Mouse (Mus musculus): ENCODE data around the gene Tubal3. TPM values are rescaled to one million over a fixed set of nuclear protein-coding genes. Genes with fewer than 3 reads are reported as not detected.
"Not testable (repeated sequence)": the region's sequence is repeated elsewhere in the genome, so short reads cannot be mapped to it uniquely, and the experiment has no call there.

Gene Tubal3
- polyA plus RNA-seq, 1 experiment from 2014 or later = not detected

GRCm38 (mm10) chr13:3898202-3898601, 19.9 kb upstream of the Tubal3 start:
- not testable (repeated sequence) for H3K9me3 ChIP-seq (replicated peaks; ENCODE audit: control insufficient read depth, low read length); H3K36me3 ChIP-seq (ENCODE audit: control insufficient read depth, insufficient read depth, low read length); H3K27me3 ChIP-seq (ENCODE audit: control insufficient read depth, insufficient read depth, low read length); H3K4me2 ChIP-seq; H3K4me1 ChIP-seq (ENCODE audit: control insufficient read depth, insufficient read depth, low read length); ATAC-seq (replicated peaks; ENCODE audit: insufficient number of reproducible peaks, low FRiP score, low TSS enrichment); H3K9ac ChIP-seq (ENCODE audit: low read depth, low read length); H3K27ac ChIP-seq (ENCODE audit: low read depth, low read length); H3K4me3 ChIP-seq (ENCODE audit: low read depth, low read length)
- WGBS (ENCODE audit: insufficient replicate concordance) = 90% methylated on average over 5 of the region's 5 CpGs

- no peak overlapping the region for H3K4me2 ChIP-seq
- no peaks in the 10 kb centered on the region for H3K9me3 ChIP-seq (replicated peaks; ENCODE audit: control insufficient read depth, low read length)
- H3K27me3 ChIP-seq (ENCODE audit: control insufficient read depth, insufficient read depth, low read length) = no peaks in the 10 kb centered on the region
- 88% methylated on average over 9 of the region's 9 CpGs for WGBS (ENCODE audit: insufficient replicate concordance)
- H3K9ac ChIP-seq (ENCODE audit: low read depth, low read length) = no peak overlapping the region
- ATAC-seq (replicated peaks; ENCODE audit: insufficient number of reproducible peaks, low FRiP score, low TSS enrichment) = no peak
- H3K4me3 ChIP-seq (ENCODE audit: low read depth, low read length) = no peak overlapping the region
- H3K27ac ChIP-seq (ENCODE audit: low read depth, low read length) = no peak overlapping the region
- no peaks in the 10 kb centered on the region for H3K4me1 ChIP-seq (ENCODE audit: control insufficient read depth, insufficient read depth, low read length)
- H3K36me3 ChIP-seq (ENCODE audit: control insufficient read depth, insufficient read depth, low read length) = 0 out of 2 replicates have a peak, but pooled peaks cover 3% of the 10 kb centered on the region
Observed at GRCm38 (mm10) chr13:3899301-3899700, 18.8 kb upstream of the Tubal3 start.

DNA sequence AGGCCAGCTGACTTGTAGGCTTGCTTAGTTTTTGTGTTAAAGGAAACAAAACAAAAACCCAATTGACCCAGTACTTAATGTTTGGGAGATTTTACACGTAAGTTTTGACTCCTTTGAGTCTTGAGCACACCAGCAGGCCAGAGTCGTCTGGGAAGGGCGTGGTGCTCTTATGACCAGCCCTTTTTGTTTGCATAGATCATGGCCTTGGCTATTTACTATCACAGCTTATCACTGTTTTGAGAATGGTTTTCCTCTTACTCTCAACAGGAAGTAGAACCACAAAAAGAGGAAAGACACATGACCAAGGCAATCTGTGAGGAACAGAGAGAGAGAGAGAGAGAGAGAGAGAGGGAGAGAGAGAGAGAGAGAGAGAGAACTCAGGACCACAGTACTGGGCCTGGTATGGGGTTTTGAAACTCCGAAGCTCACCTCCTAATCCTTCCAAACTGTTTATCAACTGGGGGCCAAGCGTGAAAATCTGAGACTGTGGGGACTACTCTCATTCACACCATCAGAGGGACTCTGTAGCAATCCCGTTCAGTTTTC, 10.8 kb upstream of the Tubal3 start:
- Histone ChIP-seq H3K4me2 (no peak overlapping the region), H3K27ac (ENCODE audit: low read depth, low read length) (no peak overlapping the region), H3K9me3 (replicated peaks; ENCODE audit: control insufficient read depth, low read length) (no peaks in the 10 kb centered on the region), H3K4me1 (ENCODE audit: control insufficient read depth, insufficient read depth, low read length) (no peaks in the 10 kb centered on the region; the same call in 1 of the 2 replicates), H3K27me3 (ENCODE audit: control insufficient read depth, insufficient read depth, low read length) (no peaks in the 10 kb centered on the region), H3K9ac (ENCODE audit: low read depth, low read length) (no peak overlapping the region), H3K4me3 (ENCODE audit: low read depth, low read length) (no peak overlapping the region), H3K36me3 (ENCODE audit: control insufficient read depth, insufficient read depth, low read length) (0 out of 2 replicates have a peak, but pooled peaks cover 9% of the 10 kb centered on the region)
- 61% methylated on average over 6 of the region's 6 CpGs for WGBS (ENCODE audit: insufficient replicate concordance)
- no peak for ATAC-seq (replicated peaks; ENCODE audit: insufficient number of reproducible peaks, low FRiP score, low TSS enrichment)

- Histone ChIP-seq H3K9ac (ENCODE audit: low read depth, low read length) (no peak overlapping the region), H3K4me3 (ENCODE audit: low read depth, low read length) (no peak overlapping the region), H3K36me3 (ENCODE audit: control insufficient read depth, insufficient read depth, low read length) (0 out of 2 replicates have a peak, but pooled peaks cover 9% of the 10 kb centered on the region), H3K9me3 (replicated peaks; ENCODE audit: control insufficient read depth, low read length) (no peaks in the 10 kb centered on the region), H3K4me1 (ENCODE audit: control insufficient read depth, insufficient read depth, low read length) (no peaks in the 10 kb centered on the region; the same call in 1 of the 2 replicates), H3K27ac (ENCODE audit: low read depth, low read length) (no peak overlapping the region), H3K4me2 (no peak overlapping the region), H3K27me3 (ENCODE audit: control insufficient read depth, insufficient read depth, low read length) (no peaks in the 10 kb centered on the region)
- WGBS (ENCODE audit: insufficient replicate concordance) = 71% methylated on average over 4 of the region's 4 CpGs
- no peak for ATAC-seq (replicated peaks; ENCODE audit: insufficient number of reproducible peaks, low FRiP score, low TSS enrichment)
Observed at GRCm38 (mm10) chr13:3908262-3908661, 9.8 kb upstream of the Tubal3 start.

- Histone ChIP-seq H3K9me3 (replicated peaks; ENCODE audit: control insufficient read depth, low read length) (no peaks in the 10 kb centered on the region), H3K27ac (ENCODE audit: low read depth, low read length) (no peak overlapping the region), H3K27me3 (ENCODE audit: control insufficient read depth, insufficient read depth, low read length) (no peaks in the 10 kb centered on the region), H3K4me2 (no peak overlapping the region), H3K4me1 (ENCODE audit: control insufficient read depth, insufficient read depth, low read length) (peaks cover 3% of the 10 kb centered on the region; the same call in 1 of the 2 replicates), H3K4me3 (ENCODE audit: low read depth, low read length) (no peak overlapping the region), H3K9ac (ENCODE audit: low read depth, low read length) (no peak overlapping the region), H3K36me3 (ENCODE audit: control insufficient read depth, insufficient read depth, low read length) (0 out of 2 replicates have a peak, but pooled peaks cover 9% of the 10 kb centered on the region)
- 85% methylated on average over 5 of the region's 5 CpGs for WGBS (ENCODE audit: insufficient replicate concordance)
- no peak for ATAC-seq (replicated peaks; ENCODE audit: insufficient number of reproducible peaks, low FRiP score, low TSS enrichment)
Observed at GRCm38 (mm10) chr13:3910356-3910755, 7.7 kb upstream of the Tubal3 start.

DNA sequence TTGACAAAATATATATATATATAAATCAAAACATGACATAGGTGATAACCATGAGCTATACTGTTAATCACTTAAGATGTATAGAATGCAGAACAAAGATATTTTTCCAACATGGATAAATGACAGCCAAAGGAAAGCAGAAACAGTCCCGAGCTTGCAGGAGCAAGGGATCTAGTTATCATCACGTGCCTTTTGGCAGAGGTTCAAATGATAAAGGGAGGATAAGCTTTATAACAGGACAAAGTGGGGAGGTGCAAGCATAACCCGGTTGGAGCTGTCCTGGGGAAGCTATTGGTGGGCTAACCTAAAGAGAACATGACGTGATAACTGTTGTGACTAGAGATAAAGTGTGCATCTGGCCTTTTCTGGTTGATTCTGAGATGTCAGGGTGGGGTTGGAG, 4.6 kb upstream of the Tubal3 start:
- Histone ChIP-seq H3K4me3 (ENCODE audit: low read depth, low read length) (no peak overlapping the region), H3K9ac (ENCODE audit: low read depth, low read length) (no peak overlapping the region), H3K27ac (ENCODE audit: low read depth, low read length) (no peak overlapping the region), H3K36me3 (ENCODE audit: control insufficient read depth, insufficient read depth, low read length) (peaks cover 13% of the 10 kb centered on the region; the same call in 1 of the 2 replicates), H3K27me3 (ENCODE audit: control insufficient read depth, insufficient read depth, low read length) (no peaks in the 10 kb centered on the region), H3K9me3 (replicated peaks; ENCODE audit: control insufficient read depth, low read length) (no peaks in the 10 kb centered on the region), H3K4me2 (no peak overlapping the region), H3K4me1 (ENCODE audit: control insufficient read depth, insufficient read depth, low read length) (peaks cover 8% of the 10 kb centered on the region)
- no peak for ATAC-seq (replicated peaks; ENCODE audit: insufficient number of reproducible peaks, low FRiP score, low TSS enrichment)
- WGBS (ENCODE audit: insufficient replicate concordance) = 39% methylated on average over 4 of the region's 4 CpGs

DNA sequence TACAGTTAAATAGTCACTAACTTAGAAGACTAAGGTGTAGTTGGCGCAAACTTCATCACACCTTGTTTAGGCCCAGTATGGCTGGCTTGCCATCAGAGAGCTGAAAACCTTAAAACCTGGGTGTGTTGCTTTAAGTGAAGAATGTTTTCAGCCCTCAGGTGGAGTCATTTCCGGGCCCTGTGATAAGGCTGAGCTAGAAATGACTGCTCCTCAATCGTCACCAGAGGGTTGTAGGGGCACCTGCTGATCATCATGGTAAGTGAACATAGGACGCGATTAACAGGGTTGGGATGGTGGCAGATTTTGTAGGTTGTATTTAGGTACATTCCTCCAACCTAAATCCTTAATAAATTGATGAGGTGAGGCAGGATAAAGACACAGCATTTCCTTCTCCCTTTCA, 6.4 kb downstream of the Tubal3 start:
- H3K4me2 ChIP-seq = no peak overlapping the region
- no peak for ATAC-seq (replicated peaks; ENCODE audit: insufficient number of reproducible peaks, low FRiP score, low TSS enrichment)
- WGBS (ENCODE audit: insufficient replicate concordance) = 63% methylated on average over 5 of the region's 5 CpGs

GRCm38 (mm10) chr13:3925632-3926031, 7.6 kb downstream of the Tubal3 start:
- WGBS (ENCODE audit: insufficient replicate concordance) = 69% methylated on average over 6 of the region's 6 CpGs
- Histone ChIP-seq H3K4me2 (no peak overlapping the region), H3K9ac (ENCODE audit: low read depth, low read length) (no peak overlapping the region), H3K27me3 (ENCODE audit: control insufficient read depth, insufficient read depth, low read length) (no peaks in the 10 kb centered on the region), H3K9me3 (replicated peaks; ENCODE audit: control insufficient read depth, low read length) (no peaks in the 10 kb centered on the region), H3K4me1 (ENCODE audit: control insufficient read depth, insufficient read depth, low read length) (no peaks in the 10 kb centered on the region), H3K4me3 (ENCODE audit: low read depth, low read length) (no peak overlapping the region), H3K36me3 (ENCODE audit: control insufficient read depth, insufficient read depth, low read length) (no peaks in the 10 kb centered on the region), H3K27ac (ENCODE audit: low read depth, low read length) (no peak overlapping the region)
- no peak for ATAC-seq (replicated peaks; ENCODE audit: insufficient number of reproducible peaks, low FRiP score, low TSS enrichment)

More for the DNA sequence above, 6.4 kb downstream of the Tubal3 start:
- Histone ChIP-seq H3K9ac (ENCODE audit: low read depth, low read length) (no peak overlapping the region), H3K9me3 (replicated peaks; ENCODE audit: control insufficient read depth, low read length) (no peaks in the 10 kb centered on the region), H3K27ac (ENCODE audit: low read depth, low read length) (no peak overlapping the region), H3K27me3 (ENCODE audit: control insufficient read depth, insufficient read depth, low read length) (no peaks in the 10 kb centered on the region), H3K36me3 (ENCODE audit: control insufficient read depth, insufficient read depth, low read length) (no peaks in the 10 kb centered on the region), H3K4me1 (ENCODE audit: control insufficient read depth, insufficient read depth, low read length) (no peaks in the 10 kb centered on the region), H3K4me3 (ENCODE audit: low read depth, low read length) (no peak overlapping the region)

- H3K9me3 ChIP-seq (replicated peaks; ENCODE audit: control insufficient read depth, low read length) = no peaks in the 10 kb centered on the region
- ATAC-seq (replicated peaks; ENCODE audit: insufficient number of reproducible peaks, low FRiP score, low TSS enrichment) = no peak
- H3K4me2 ChIP-seq = no peak overlapping the region
- H3K27me3 ChIP-seq (ENCODE audit: control insufficient read depth, insufficient read depth, low read length) = no peaks in the 10 kb centered on the region
- H3K9ac ChIP-seq (ENCODE audit: low read depth, low read length) = no peak overlapping the region
- no peaks in the 10 kb centered on the region for H3K36me3 ChIP-seq (ENCODE audit: control insufficient read depth, insufficient read depth, low read length)
- H3K4me1 ChIP-seq (ENCODE audit: control insufficient read depth, insufficient read depth, low read length) = no peaks in the 10 kb centered on the region
- WGBS (ENCODE audit: insufficient replicate concordance) = 86% methylated on average over 5 of the region's 6 CpGs
- no peak overlapping the region for H3K4me3 ChIP-seq (ENCODE audit: low read depth, low read length)
- H3K27ac ChIP-seq (ENCODE audit: low read depth, low read length) = no peak overlapping the region
Observed at GRCm38 (mm10) chr13:3926046-3926445, 8.0 kb downstream of the Tubal3 start.
